Mouse (Mus musculus) myocyte (in vitro differentiated cells): ENCODE measurements around the gene Marveld3. TPM values are rescaled to one million over a fixed set of nuclear protein-coding genes. Genes with fewer than 3 reads are reported as not detected.

Experiments
- H3K27me3 ChIP-seq: one replicate; pipeline ENCODE4 v1.6.1; 2011; ENCODE audit not compliant: control insufficient read depth, insufficient read depth, insufficient read length
- H3K36me3 ChIP-seq: one replicate; pipeline ENCODE4 v1.6.1; 2011; ENCODE audit not compliant: control insufficient read depth, insufficient read depth
- H3K4me2 ChIP-seq: one replicate; pipeline ENCODE4 v1.6.1; 2011; ENCODE audit warnings: low read depth, control low read depth
- H3K4me3 ChIP-seq: one replicate; pipeline ENCODE4 v1.5.1; 2011; ENCODE audit warnings: mild to moderate bottlenecking, control low read depth, moderate library complexity
- H3K79me2 ChIP-seq: one replicate; pipeline ENCODE4 v1.6.1; 2011; ENCODE audit not compliant: control insufficient read depth, insufficient read depth
- H3ac ChIP-seq: one replicate; pipeline ENCODE4 v1.6.1; 2011; ENCODE audit not compliant: control insufficient read depth, insufficient read length
- CEBPB ChIP-seq: IDR thresholded peaks from 2 replicates; pipeline ENCODE4 v1.6.1; 2011; ENCODE audit warnings: mild to moderate bottlenecking, moderate library complexity; ENCODE audit not compliant: poor library complexity, insufficient read depth, severe bottlenecking
- E2F4 ChIP-seq: IDR thresholded peaks from one replicate; pipeline ENCODE4 v1.6.1; 2011; ENCODE audit warnings: mild to moderate bottlenecking, control low read depth, moderate library complexity; ENCODE audit not compliant: insufficient read depth
- MAX ChIP-seq: IDR thresholded peaks from one replicate; pipeline ENCODE4 v1.6.1; 2011; ENCODE audit warnings: low read depth, mild to moderate bottlenecking, control low read depth
- MYOD1 ChIP-seq, 3 experiments: IDR thresholded peaks; one replicate each; pipeline ENCODE4 v1.6.1; 2011; ENCODE audit warnings: control low read depth in 2 of 3, low read depth in 2 of 3, mild to moderate bottlenecking in 2 of 3, moderate library complexity in 1 of 3; ENCODE audit not compliant: insufficient read length in 2 of 3, control insufficient read depth in 1 of 3
- MYOG ChIP-seq, 3 experiments: IDR thresholded peaks; one replicate each; pipeline ENCODE4 v1.6.1; 2011; ENCODE audit warnings: control low read depth in 2 of 3, low read depth in 2 of 3, mild to moderate bottlenecking in 2 of 3; ENCODE audit not compliant: insufficient read length in 2 of 3, control insufficient read depth in 1 of 3, insufficient read depth in 1 of 3
- POLR2A ChIP-seq: IDR thresholded peaks from one replicate; pipeline ENCODE4 v1.6.1; 2011; ENCODE audit warnings: low read depth, mild to moderate bottlenecking, control low read depth, moderate library complexity; ENCODE audit not compliant: insufficient read length
- POLR2AphosphoS2 ChIP-seq: IDR thresholded peaks from one replicate; pipeline ENCODE4 v1.6.1; 2011; ENCODE audit warnings: low read depth, control low read depth; ENCODE audit not compliant: insufficient read length
- REST ChIP-seq: IDR thresholded peaks from one replicate; pipeline ENCODE4 v1.6.1; 2011; ENCODE audit warnings: mild to moderate bottlenecking, control low read depth, moderate library complexity; ENCODE audit not compliant: insufficient read depth, insufficient read length
- SRF ChIP-seq: IDR thresholded peaks from one replicate; pipeline ENCODE4 v1.6.1; 2011; ENCODE audit warnings: low read depth; ENCODE audit not compliant: control insufficient read depth, insufficient read length
- TCF12 ChIP-seq: IDR thresholded peaks from one replicate; pipeline ENCODE4 v1.6.1; 2011; ENCODE audit warnings: mild to moderate bottlenecking, control low read depth; ENCODE audit not compliant: poor library complexity, insufficient read depth, severe bottlenecking
- TCF3 ChIP-seq: IDR thresholded peaks from one replicate; pipeline ENCODE4 v1.6.1; 2011; ENCODE audit warnings: low read depth, control low read depth; ENCODE audit not compliant: insufficient read length
- USF1 ChIP-seq: IDR thresholded peaks from one replicate; pipeline ENCODE4 v1.6.1; 2011; ENCODE audit warnings: low read depth, mild to moderate bottlenecking, control low read depth, moderate library complexity
- polyA plus RNA-seq: library from polyadenylated mRNA; unstranded; fragments of >200 nt; fragmentation: generic; extraction: Trizol; gene quantifications from one replicate; pipeline ENCODE4 v1.2.1, GENCODE M21; 2012; ENCODE audit warnings: missing spikeins

Gene Marveld3
- polyA plus RNA-seq, 1 experiment = 0.04 TPM

DNA sequence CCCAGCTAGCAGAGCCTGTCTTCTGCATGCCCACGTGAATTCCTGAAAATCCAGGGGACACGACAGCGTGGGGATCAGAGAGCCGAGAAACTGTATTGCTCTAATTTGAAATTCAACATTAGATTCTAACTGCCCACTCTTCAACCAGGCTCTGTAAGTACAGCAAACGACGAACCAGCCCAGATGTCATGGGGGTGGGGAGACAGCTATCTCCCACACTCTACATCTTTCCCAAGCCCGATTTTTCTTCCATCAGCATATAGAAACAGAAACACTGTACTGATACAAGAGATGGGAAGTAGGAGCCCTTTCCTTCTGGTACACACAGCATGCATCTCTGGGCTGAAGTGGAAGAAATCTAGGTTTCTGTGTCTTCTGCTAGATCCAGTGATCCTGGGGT lies 9.8 kb downstream of the Marveld3 start:
- Histone ChIP-seq H3K4me2 (no peak overlapping the region), H3K79me2 (no peaks in the 10 kb centered on the region), H3K27me3 (no peaks in the 10 kb centered on the region), H3ac (no peak overlapping the region), H3K4me3 (no peak overlapping the region), H3K36me3 (no peaks in the 10 kb centered on the region)
- TF ChIP-seq USF1 (no peak), SRF (no peak), TCF3 (no peak), MYOG (IDR thresholded peaks at IDR 0.05; ENCODE audit: control insufficient read depth in 1 of 3, insufficient read depth in 1 of 3, insufficient read length in 2 of 3, low read depth in 2 of 3) (no peak), POLR2AphosphoS2 (no peak), E2F4 (no peak), CEBPB (no peak), MYOD1 (IDR thresholded peaks at IDR 0.05; ENCODE audit: control insufficient read depth in 1 of 3, insufficient read length in 2 of 3, low read depth in 2 of 3) (no peak), MAX (no peak), REST (no peak), TCF12 (no peak), POLR2A (no peak)

DNA sequence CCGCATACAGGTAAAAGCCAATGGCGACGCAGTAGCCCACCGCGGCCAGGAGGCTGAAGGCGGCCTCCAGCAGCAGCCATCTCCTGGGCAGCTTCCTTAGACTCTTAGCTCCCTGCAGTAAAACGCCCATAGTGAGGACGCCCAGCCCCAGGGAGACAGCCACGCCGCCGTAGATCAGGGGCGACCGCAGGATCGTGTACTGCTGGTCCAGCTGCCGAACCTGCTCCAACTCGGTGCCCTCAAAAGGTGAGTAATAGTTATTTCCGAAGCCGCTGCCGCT lies 13.8 kb downstream of the Marveld3 start:
- H3K27me3 ChIP-seq = no peaks in the 10 kb centered on the region
- H3K4me3 ChIP-seq = no peak overlapping the region
- H3K36me3 ChIP-seq = no peaks in the 10 kb centered on the region

DNA sequence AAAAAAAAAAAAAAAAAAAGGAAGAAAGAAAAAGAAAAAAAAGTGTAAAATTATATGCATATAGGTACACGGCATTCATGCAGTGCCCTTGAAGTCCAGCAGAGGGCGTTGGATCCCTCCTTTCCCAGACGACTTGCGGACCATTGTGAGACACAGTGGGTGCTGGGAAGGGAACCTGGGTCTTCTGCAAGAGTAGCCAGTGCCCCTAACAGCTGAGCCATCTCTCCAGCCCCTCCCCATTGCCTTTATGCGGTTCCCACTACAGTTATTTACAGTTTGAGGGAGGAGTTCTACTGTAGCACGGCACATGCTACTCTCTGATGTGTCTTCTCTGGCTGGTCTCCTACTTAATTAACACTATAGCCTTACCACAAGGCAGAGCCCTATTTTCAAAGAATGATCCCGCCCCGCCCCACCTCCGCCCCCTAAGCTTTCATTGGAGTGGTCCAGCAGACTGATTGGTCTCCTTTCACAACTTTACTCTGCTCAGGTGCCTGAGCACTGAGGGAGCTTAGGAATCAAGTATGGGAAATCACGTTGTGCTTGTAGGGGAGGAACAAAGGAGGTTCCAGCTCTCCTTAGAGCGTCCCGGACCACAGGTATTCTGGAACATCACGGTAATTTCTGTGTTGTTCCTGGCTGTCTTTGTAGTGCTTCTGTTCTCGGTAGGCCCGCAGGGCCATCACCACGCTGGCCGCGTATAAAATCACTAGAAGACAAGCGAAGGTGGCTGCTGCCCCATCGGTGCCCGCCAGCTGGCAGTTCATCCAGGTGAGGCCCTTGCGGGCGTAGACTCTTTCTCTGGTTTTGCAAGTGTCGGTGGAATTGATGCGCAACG lies 14.3 kb downstream of the Marveld3 start:
- Histone ChIP-seq H3K79me2 (no peaks in the 10 kb centered on the region), H3K4me3 (no peak overlapping the region), H3K36me3 (no peaks in the 10 kb centered on the region)

More for the DNA sequence above, 13.8 kb downstream of the Marveld3 start:
- no peak for TF ChIP-seq TCF3
- Histone ChIP-seq H3K4me2 (no peak overlapping the region), H3ac (no peak overlapping the region), H3K79me2 (no peaks in the 10 kb centered on the region)

GRCm38 (mm10) chr8:109946272-109946671 lies 15.7 kb downstream of the Marveld3 start:
- Histone ChIP-seq H3K4me2 (no peak overlapping the region), H3K79me2 (no peaks in the 10 kb centered on the region), H3K4me3 (no peak overlapping the region), H3K36me3 (no peaks in the 10 kb centered on the region), H3K27me3 (no peaks in the 10 kb centered on the region), H3ac (no peak overlapping the region)
- TF ChIP-seq POLR2AphosphoS2 = no peak
- no peak for TF ChIP-seq SRF
- no peak for TF ChIP-seq REST
- TF ChIP-seq TCF12 = no peak
- TF ChIP-seq CEBPB = no peak
- no peak for TF ChIP-seq E2F4
- no peak for TF ChIP-seq MYOG (IDR thresholded peaks at IDR 0.05; ENCODE audit: control insufficient read depth in 1 of 3, insufficient read depth in 1 of 3, insufficient read length in 2 of 3, low read depth in 2 of 3)
- TF ChIP-seq USF1 = no peak
- TF ChIP-seq TCF3 = no peak
- TF ChIP-seq MYOD1 (IDR thresholded peaks at IDR 0.05; ENCODE audit: control insufficient read depth in 1 of 3, insufficient read length in 2 of 3, low read depth in 2 of 3) = no peak

More for the DNA sequence above, 14.3 kb downstream of the Marveld3 start:
- TF ChIP-seq SRF = no peak
- TF ChIP-seq MAX = no peak
- no peak overlapping the region for H3K4me2 ChIP-seq
- H3K27me3 ChIP-seq = no peaks in the 10 kb centered on the region
- H3ac ChIP-seq = no peak overlapping the region

DNA sequence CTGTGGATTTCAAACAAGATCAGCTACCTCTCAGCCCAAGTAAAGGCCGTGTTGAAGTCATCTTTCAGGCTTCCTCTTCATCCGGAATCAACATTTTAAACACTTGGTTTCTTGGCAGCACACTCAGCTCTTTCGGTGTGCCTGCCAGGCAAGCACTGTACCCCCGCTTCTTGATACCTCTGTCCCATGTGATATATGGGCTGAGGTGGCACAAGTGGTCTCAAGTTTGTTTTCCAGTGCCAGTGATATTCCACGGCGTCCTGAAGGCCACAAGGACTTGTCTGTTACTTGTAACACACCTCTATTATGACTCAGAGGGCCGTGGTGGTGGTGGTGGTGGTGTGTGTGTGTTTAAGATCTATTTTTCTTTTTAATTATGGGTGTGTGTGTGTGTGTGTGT lies 16.3 kb downstream of the Marveld3 start:
- H3ac ChIP-seq = no peak overlapping the region
- no peaks in the 10 kb centered on the region for H3K27me3 ChIP-seq
- no peaks in the 10 kb centered on the region for H3K79me2 ChIP-seq
- H3K4me2 ChIP-seq = peak overlapping the region; percentile 69
- no peaks in the 10 kb centered on the region for H3K36me3 ChIP-seq
- TF ChIP-seq POLR2AphosphoS2 (no peak), POLR2A (no peak), TCF12 (no peak), REST (no peak), SRF (no peak), MAX (no peak), MYOG (IDR thresholded peaks at IDR 0.05; ENCODE audit: control insufficient read depth in 1 of 3, insufficient read depth in 1 of 3, insufficient read length in 2 of 3, low read depth in 2 of 3) (no peak), TCF3 (no peak), MYOD1 (IDR thresholded peaks at IDR 0.05; ENCODE audit: control insufficient read depth in 1 of 3, insufficient read length in 2 of 3, low read depth in 2 of 3) (no peak), USF1 (no peak), E2F4 (no peak), CEBPB (no peak)
- H3K4me3 ChIP-seq = no peak overlapping the region
